Mouse (Mus musculus) kidney, postnatal 25 days (tissue): ENCODE measurements around the gene Mrc2.

Experiments used
- DNase-seq, 2 experiments: peaks; one replicate each; pipeline ENCODE4 v3.0.0; 2021; ENCODE audit warnings: mixed read lengths in 2 of 2

The Mrc2 gene

GRCm38 (mm10) chr11:105292124-105293071, at the start of gene Mrc2:
Mrc2 (plus strand) TSS chr11:105292643.
- peak; percentile 64 to 82 for DNase-seq

- DNase-seq, result no peak
Observed at GRCm38 (mm10) chr11:105246369-105246768, 46.1 kb upstream of the Mrc2 start.

GRCm38 (mm10) chr11:105246785-105247184, 45.7 kb upstream of the Mrc2 start:
- DNase-seq, result no peak

GRCm38 (mm10) chr11:105247321-105247720, 45.1 kb upstream of the Mrc2 start:
- DNase-seq, result no peak

- no peak for DNase-seq
Observed at GRCm38 (mm10) chr11:105259733-105260132, 32.7 kb upstream of the Mrc2 start.

- no peak for DNase-seq
Observed at GRCm38 (mm10) chr11:105261116-105261515, 31.3 kb upstream of the Mrc2 start.

- DNase-seq, result no peak
Observed at GRCm38 (mm10) chr11:105261601-105262351, 30.7 kb upstream of the Mrc2 start.

- DNase-seq, result no peak
Observed at GRCm38 (mm10) chr11:105264506-105264905, 27.9 kb upstream of the Mrc2 start.

- no peak for DNase-seq
Observed at GRCm38 (mm10) chr11:105264988-105265387, 27.5 kb upstream of the Mrc2 start.

GRCm38 (mm10) chr11:105270155-105270554, 22.3 kb upstream of the Mrc2 start:
- peak in 1 of 2 experiments; percentile 73 for DNase-seq

GRCm38 (mm10) chr11:105280456-105280855, 12.0 kb upstream of the Mrc2 start:
- DNase-seq, result no peak

GRCm38 (mm10) chr11:105281291-105281690, 11.2 kb upstream of the Mrc2 start:
- peak in 1 of 2 experiments; percentile 40 for DNase-seq

- no peak for DNase-seq
Observed at GRCm38 (mm10) chr11:105281763-105282459, 10.5 kb upstream of the Mrc2 start.

GRCm38 (mm10) chr11:105282460-105282859, 10.0 kb upstream of the Mrc2 start:
- peak in 1 of 2 experiments; percentile 63 for DNase-seq

GRCm38 (mm10) chr11:105283016-105283415, 9.4 kb upstream of the Mrc2 start:
- no peak for DNase-seq

- DNase-seq, result peak in 1 of 2 experiments; percentile 66
Observed at GRCm38 (mm10) chr11:105285720-105286119, 6.7 kb upstream of the Mrc2 start.

GRCm38 (mm10) chr11:105289403-105289802, 3.0 kb upstream of the Mrc2 start:
- no peak for DNase-seq

GRCm38 (mm10) chr11:105291681-105292123, 741 bp upstream of the Mrc2 start:
- peak in 1 of 2 experiments; percentile 45 for DNase-seq

GRCm38 (mm10) chr11:105293101-105293581, 698 bp downstream of the Mrc2 start:
- DNase-seq, result peak; percentile 59 to 72

GRCm38 (mm10) chr11:105293901-105294494, 1.6 kb downstream of the Mrc2 start:
- DNase-seq, result no peak

- DNase-seq, result no peak
Observed at GRCm38 (mm10) chr11:105296084-105296483, 3.6 kb downstream of the Mrc2 start.

GRCm38 (mm10) chr11:105310197-105310596, 17.8 kb downstream of the Mrc2 start:
- DNase-seq, result no peak
